Mouse (Mus musculus): ENCODE measurements around the gene Slc26a1. TPM values are rescaled to one million over a fixed set of nuclear protein-coding genes. Genes with fewer than 3 reads are reported as not detected.

Slc26a1 gene
- total and polyA plus RNA-seq, 3 experiments = 29.6 to 31.2 TPM; not detected in 1

DNA sequence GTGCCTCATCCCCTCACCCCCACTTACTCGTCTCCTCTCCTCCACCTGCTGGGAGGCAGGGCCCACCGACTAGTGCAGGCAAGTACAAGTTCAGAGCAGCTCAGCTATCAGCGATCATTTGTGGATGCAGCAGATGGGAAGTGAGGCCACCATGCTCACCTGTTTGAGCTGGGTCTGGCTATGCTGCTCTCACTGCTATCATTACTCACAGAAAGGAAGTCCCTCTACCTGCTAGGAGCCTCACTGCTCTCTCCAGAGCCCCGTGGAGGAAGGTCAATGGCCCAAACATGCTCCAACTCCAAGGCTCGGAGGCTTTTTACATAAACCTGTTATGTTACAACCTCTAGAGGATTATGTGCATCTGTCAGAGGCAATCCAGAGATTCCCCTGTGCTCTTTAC, 18.0 kb downstream of the Slc26a1 start:
- H3K9ac ChIP-seq (ENCODE audit: control insufficient read depth, low read depth, low read length, poor library complexity, severe bottlenecking) = no peak overlapping the region
- peaks cover 2% of the 10 kb centered on the region in 2 experiments; a peak in 2 of 4 replicates for H3K36me3 ChIP-seq (ENCODE audit: control insufficient read depth in 1 of 2, insufficient read depth in 2 of 2, low read length in 2 of 2)
- H3K4me3 ChIP-seq (ENCODE audit: control insufficient read depth in 1 of 2, insufficient read depth in 1 of 2, low read depth in 2 of 2, low read length in 2 of 2) = no peak overlapping the region
- no peak for DNase-seq (ENCODE audit: low read depth, low spot score)
- H3K9me3 ChIP-seq (replicated peaks; ENCODE audit: insufficient read depth, low read length) = no peaks in the 10 kb centered on the region
- peaks cover 13% of the 10 kb centered on the region for H3K79me2 ChIP-seq (ENCODE audit: control insufficient read depth, insufficient read depth, low read length, poor library complexity)
- H3K27ac ChIP-seq (ENCODE audit: control insufficient read depth, low read depth, low read length) = no peak overlapping the region
- TF ChIP-seq GATA1 (IDR thresholded peaks at IDR 0.05; ENCODE audit: low read depth, low read length) (no peak), USF1 (IDR thresholded peaks at IDR 0.05; ENCODE audit: low read depth, low read length) (no peak), KAT2A (conservative IDR thresholded peaks at IDR 0.05; ENCODE audit: low read depth, low read length) (no peak), MXI1 (IDR thresholded peaks at IDR 0.05; ENCODE audit: low read depth, low read length) (no peak), GABPA (IDR thresholded peaks at IDR 0.05; ENCODE audit: low read depth, low read length) (no peak), BHLHE40 (IDR thresholded peaks at IDR 0.05; ENCODE audit: borderline replicate concordance, low read depth, low read length) (no peak), JUND (IDR thresholded peaks at IDR 0.05; ENCODE audit: low read depth, low read length) (no peak), MYC (IDR thresholded peaks at IDR 0.05; ENCODE audit: low read depth, low read length) (no peak), MEF2A (IDR thresholded peaks at IDR 0.05; ENCODE audit: extremely low read depth, insufficient replicate concordance, low read depth, low read length, poor library complexity, severe bottlenecking) (no peak), TAL1 (IDR thresholded peaks at IDR 0.05; ENCODE audit: low read length) (no peak), MAZ (IDR thresholded peaks at IDR 0.05; ENCODE audit: low read depth, low read length) (no peak), UBTF (IDR thresholded peaks at IDR 0.05; ENCODE audit: borderline replicate concordance, insufficient read depth, low read depth, low read length) (no peak), ZNF384 (IDR thresholded peaks at IDR 0.05; ENCODE audit: low read depth, low read length) (no peak), POLR2A (IDR thresholded peaks at IDR 0.05; ENCODE audit: control insufficient read depth in 1 of 2, insufficient read depth in 1 of 2, low read depth in 1 of 2, low read length in 2 of 2, poor library complexity in 1 of 2) (no peak), ZKSCAN1 (IDR thresholded peaks at IDR 0.05; ENCODE audit: low read depth, low read length) (no peak), EP300 (IDR thresholded peaks at IDR 0.05; ENCODE audit: low read depth in 1 of 2, low read length in 2 of 2) (no peak), HCFC1 (IDR thresholded peaks at IDR 0.05; ENCODE audit: low read depth, low read length) (no peak), ZC3H11A (IDR thresholded peaks at IDR 0.05; ENCODE audit: low read depth, low read length) (no peak), MYB (IDR thresholded peaks at IDR 0.05; ENCODE audit: low read depth, low read length) (no peak)
- peaks cover 4 to 14% of the 10 kb centered on the region in 2 experiments for H3K4me1 ChIP-seq (ENCODE audit: control insufficient read depth in 1 of 2, insufficient read depth in 2 of 2, low read length in 2 of 2)
- no peaks in the 10 kb centered on the region for H3K27me3 ChIP-seq (ENCODE audit: control insufficient read depth in 1 of 2, insufficient read depth in 2 of 2, low read length in 2 of 2)

DNA sequence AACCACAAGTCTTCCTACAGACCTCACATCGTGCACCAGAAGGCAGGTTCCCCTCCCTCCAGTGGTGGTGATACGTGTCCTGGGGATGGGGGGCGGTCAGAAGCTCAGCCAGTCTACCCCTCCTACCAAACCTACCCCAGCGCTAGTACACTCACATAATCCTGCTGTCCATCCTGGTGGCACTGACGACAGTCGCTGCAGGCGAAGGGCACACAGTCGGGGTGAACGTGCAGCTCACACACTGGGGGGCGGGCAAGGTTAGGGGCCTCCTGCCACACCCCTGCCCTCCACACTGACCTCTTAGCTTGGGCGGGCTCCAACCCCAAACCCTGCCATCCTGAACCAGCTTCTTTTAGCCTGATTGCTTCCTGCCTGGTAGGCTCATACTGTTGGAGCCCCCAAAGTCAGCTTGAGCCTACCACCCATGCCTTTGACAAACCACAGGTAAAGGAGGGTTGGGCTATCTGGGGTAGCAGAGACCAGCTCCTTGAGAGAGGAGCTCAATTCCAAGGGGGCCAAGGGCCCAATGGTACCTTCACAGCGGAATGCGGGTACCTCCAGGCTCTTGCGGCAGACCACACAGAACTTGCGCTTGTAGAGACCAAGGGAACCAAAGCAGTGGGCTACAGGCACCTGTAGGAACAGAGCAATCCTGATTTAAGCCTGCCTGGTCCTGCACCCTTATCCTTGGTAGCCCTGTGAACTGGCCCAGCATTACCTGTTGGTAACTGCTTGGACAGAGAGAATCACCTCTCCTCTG, 19.3 kb downstream of the Slc26a1 start:
- no peak for DNase-seq (ENCODE audit: low read depth, low spot score)
- Histone ChIP-seq H3K36me3 (ENCODE audit: control insufficient read depth in 1 of 2, insufficient read depth in 2 of 2, low read length in 2 of 2) (peaks cover 2% of the 10 kb centered on the region in 2 experiments; a peak in 2 of 4 replicates), H3K9me3 (replicated peaks; ENCODE audit: insufficient read depth, low read length) (no peaks in the 10 kb centered on the region), H3K4me3 (ENCODE audit: control insufficient read depth in 1 of 2, insufficient read depth in 1 of 2, low read depth in 2 of 2, low read length in 2 of 2) (no peak overlapping the region), H3K79me2 (ENCODE audit: control insufficient read depth, insufficient read depth, low read length, poor library complexity) (peaks cover 13% of the 10 kb centered on the region), H3K4me1 (ENCODE audit: control insufficient read depth in 1 of 2, insufficient read depth in 2 of 2, low read length in 2 of 2) (peaks cover 0 to 12% of the 10 kb centered on the region in 2 experiments; a peak in 2 of 4 replicates), H3K27ac (ENCODE audit: control insufficient read depth, low read depth, low read length) (no peak overlapping the region), H3K27me3 (ENCODE audit: control insufficient read depth in 1 of 2, insufficient read depth in 2 of 2, low read length in 2 of 2) (no peaks in the 10 kb centered on the region), H3K9ac (ENCODE audit: control insufficient read depth, low read depth, low read length, poor library complexity, severe bottlenecking) (no peak overlapping the region)
- TF ChIP-seq NRF1 (IDR thresholded peaks at IDR 0.05; ENCODE audit: insufficient read depth, low read depth, low read length, poor library complexity, severe bottlenecking) (no peak), USF1 (IDR thresholded peaks at IDR 0.05; ENCODE audit: low read depth, low read length) (no peak), POLR2A (IDR thresholded peaks at IDR 0.05; ENCODE audit: control insufficient read depth in 1 of 2, insufficient read depth in 1 of 2, low read depth in 1 of 2, low read length in 2 of 2, poor library complexity in 1 of 2) (no peak), MAFK (IDR thresholded peaks at IDR 0.05; ENCODE audit: borderline replicate concordance, low read depth, low read length) (no peak), CHD1 (IDR thresholded peaks at IDR 0.05; ENCODE audit: low read depth, low read length) (no peak), GATA1 (IDR thresholded peaks at IDR 0.05; ENCODE audit: low read depth, low read length) (no peak), ZC3H11A (IDR thresholded peaks at IDR 0.05; ENCODE audit: low read depth, low read length) (no peak), ETS1 (IDR thresholded peaks at IDR 0.05; ENCODE audit: low read depth, low read length) (no peak), ZKSCAN1 (IDR thresholded peaks at IDR 0.05; ENCODE audit: low read depth, low read length) (no peak), BHLHE40 (IDR thresholded peaks at IDR 0.05; ENCODE audit: borderline replicate concordance, low read depth, low read length) (no peak), ZNF384 (IDR thresholded peaks at IDR 0.05; ENCODE audit: low read depth, low read length) (no peak), RCOR1 (IDR thresholded peaks at IDR 0.05; ENCODE audit: low read depth, low read length) (no peak), HCFC1 (IDR thresholded peaks at IDR 0.05; ENCODE audit: low read depth, low read length) (no peak), ELF1 (IDR thresholded peaks at IDR 0.05; ENCODE audit: low read depth, low read length) (no peak), MAX (IDR thresholded peaks at IDR 0.05; ENCODE audit: low read length) (no peak)
